Mouse (Mus musculus) midbrain, embryonic 14.5 days (tissue): ENCODE measurements at regions not wholly inside any gene's neighbourhood (a gene's known extent, or its start where the extent isn't known, plus 50 kb on each side); places are given as distances from the start of the nearest gene placed in this dataset.

ENCODE experiments used
- ATAC-seq: fragments of 200-750 bp; cut with Nextera tagmentation; 2 replicates; pipeline ENCODE4 v1.8.0; 2017; ENCODE audit warnings: moderate number of reproducible peaks, moderate library complexity; ENCODE audit not compliant: low FRiP score, low TSS enrichment
- DNase-seq: peaks from one replicate; pipeline ENCODE4 v3.0.0-alpha.2; 2015
- H3K27ac ChIP-seq: fragments of 300-500 bp; sonication (generic); replicated peaks from 2 replicates; pipeline ENCODE4 v1.5.1; 2014; ENCODE audit warnings: mild to moderate bottlenecking, low read depth, low read length, moderate library complexity
- H3K27me3 ChIP-seq: fragments of 300-500 bp; sonication (generic); 2 replicates; pipeline ENCODE4 v1.6.1; 2014; ENCODE audit warnings: low read length, control low read depth, mixed read lengths; ENCODE audit not compliant: control insufficient read depth, insufficient read depth
- H3K36me3 ChIP-seq: fragments of 300-500 bp; sonication (generic); 2 replicates; pipeline ENCODE4 v1.6.1; 2014; ENCODE audit warnings: low read length, control low read depth; ENCODE audit not compliant: control insufficient read depth, insufficient read depth
- H3K4me1 ChIP-seq: fragments of 300-500 bp; sonication (generic); 2 replicates; pipeline ENCODE4 v1.6.1; 2014; ENCODE audit warnings: mild to moderate bottlenecking, antibody characterized with exemption, low read length, control low read depth; ENCODE audit not compliant: control insufficient read depth, insufficient read depth
- H3K4me2 ChIP-seq: fragments of 300-500 bp; sonication (generic); 2 replicates; pipeline ENCODE4 v1.6.1; 2014; ENCODE audit warnings: mild to moderate bottlenecking, low read length, moderate library complexity
- H3K4me3 ChIP-seq: fragments of 300-500 bp; sonication (generic); replicated peaks from 2 replicates; pipeline ENCODE4 v1.5.1; 2014; ENCODE audit warnings: low read depth, low read length
- H3K9ac ChIP-seq: fragments of 300-500 bp; sonication (generic); replicated peaks from 2 replicates; pipeline ENCODE4 v1.6.1; 2014; ENCODE audit warnings: mild to moderate bottlenecking, low read length, moderate library complexity
- H3K9me3 ChIP-seq: fragments of 300-500 bp; sonication (generic); 2 replicates; pipeline ENCODE4 v1.6.1; 2016; ENCODE audit warnings: low read length, control low read depth, mixed read lengths; ENCODE audit not compliant: control insufficient read depth
- WGBS: fragments of 180-500 bp; shearing (Covaris S2); extraction: QIAGEN DNeasy Blood & Tissue Kit; methylation state at CpG from one replicate; pipeline ENCODE4 v1.1.7; 2014; 5-methylcytosine and 5-hydroxymethylcytosine counted together

- Histone ChIP-seq H3K27ac (no peak overlapping the region), H3K4me3 (no peak overlapping the region), H3K27me3 (no peaks in the 10 kb centered on the region), H3K9me3 (no peaks in the 10 kb centered on the region), H3K9ac (no peak overlapping the region), H3K4me2 (no peak overlapping the region), H3K36me3 (no peaks in the 10 kb centered on the region), H3K4me1 (no peaks in the 10 kb centered on the region)
- DNase-seq (no peak), ATAC-seq (no peak)
- 85% methylated on average over 6 of the region's 6 CpGs for WGBS
Measured at GRCm38 (mm10) chr3:103443247-103443646, 131.8 kb upstream of the Syt6 start.

GRCm38 (mm10) chr3:103445852-103446251 is 129.2 kb upstream of the Syt6 start:
- H3K36me3 ChIP-seq, result no peaks in the 10 kb centered on the region
- H3K4me2 ChIP-seq, result no peak overlapping the region
- H3K27ac ChIP-seq, result no peak overlapping the region
- no peak overlapping the region for H3K9ac ChIP-seq
- no peaks in the 10 kb centered on the region for H3K4me1 ChIP-seq
- H3K9me3 ChIP-seq, result no peaks in the 10 kb centered on the region
- no peaks in the 10 kb centered on the region for H3K27me3 ChIP-seq
- no peak for ATAC-seq
- no peak for DNase-seq
- H3K4me3 ChIP-seq, result no peak overlapping the region
- 91% methylated on average over 8 of the region's 8 CpGs for WGBS

GRCm38 (mm10) chr3:103449851-103450250 is 125.2 kb upstream of the Syt6 start:
- 48% methylated on average over 7 of the region's 7 CpGs for WGBS
- no peak overlapping the region for H3K4me2 ChIP-seq
- H3K4me3 ChIP-seq, result no peak overlapping the region
- no peak overlapping the region for H3K27ac ChIP-seq
- no peak overlapping the region for H3K9ac ChIP-seq
- no peaks in the 10 kb centered on the region for H3K27me3 ChIP-seq
- no peak for DNase-seq
- no peak for ATAC-seq
- no peaks in the 10 kb centered on the region for H3K4me1 ChIP-seq
- H3K9me3 ChIP-seq, result no peaks in the 10 kb centered on the region
- no peaks in the 10 kb centered on the region for H3K36me3 ChIP-seq

GRCm38 (mm10) chr3:103451971-103452370 is 123.1 kb upstream of the Syt6 start:
- ATAC-seq (no peak), DNase-seq (no peak)
- no peaks in the 10 kb centered on the region for H3K4me1 ChIP-seq
- H3K36me3 ChIP-seq, result no peaks in the 10 kb centered on the region
- no peaks in the 10 kb centered on the region for H3K9me3 ChIP-seq
- H3K27me3 ChIP-seq, result no peaks in the 10 kb centered on the region
- H3K9ac ChIP-seq, result no peak overlapping the region
- no peak overlapping the region for H3K4me2 ChIP-seq
- no peak overlapping the region for H3K27ac ChIP-seq
- H3K4me3 ChIP-seq, result no peak overlapping the region
- 78% methylated on average over 3 of the region's 3 CpGs for WGBS

GRCm38 (mm10) chr3:103463760-103464159 is 111.3 kb upstream of the Syt6 start:
- peaks cover 14% of the 10 kb centered on the region; the same call in 1 of the 2 replicates for H3K4me1 ChIP-seq
- no peak overlapping the region for H3K9ac ChIP-seq
- 27% methylated on average over 4 of the region's 4 CpGs for WGBS
- H3K36me3 ChIP-seq, result no peaks in the 10 kb centered on the region
- ATAC-seq, result no peak
- H3K27me3 ChIP-seq, result no peaks in the 10 kb centered on the region
- H3K27ac ChIP-seq, result no peak overlapping the region
- no peak overlapping the region for H3K4me3 ChIP-seq
- no peak for DNase-seq
- no peaks in the 10 kb centered on the region for H3K9me3 ChIP-seq
- H3K4me2 ChIP-seq, result no peak overlapping the region

GRCm38 (mm10) chr3:103464181-103464580 is 110.8 kb upstream of the Syt6 start:
- Histone ChIP-seq H3K4me3 (no peak overlapping the region), H3K27me3 (no peaks in the 10 kb centered on the region), H3K9ac (no peak overlapping the region), H3K27ac (no peak overlapping the region), H3K9me3 (no peaks in the 10 kb centered on the region), H3K36me3 (no peaks in the 10 kb centered on the region), H3K4me1 (peaks cover 14% of the 10 kb centered on the region; the same call in 1 of the 2 replicates), H3K4me2 (no peak overlapping the region)
- DNase-seq (no peak), ATAC-seq (no peak)
- WGBS, result 69% methylated on average over 5 of the region's 5 CpGs

- no peaks in the 10 kb centered on the region for H3K36me3 ChIP-seq
- H3K27me3 ChIP-seq, result no peaks in the 10 kb centered on the region
- no peak overlapping the region for H3K4me3 ChIP-seq
- no peak overlapping the region for H3K9ac ChIP-seq
- no peak for ATAC-seq
- no peak for DNase-seq
- peaks cover 14% of the 10 kb centered on the region; the same call in 1 of the 2 replicates for H3K4me1 ChIP-seq
- no peak overlapping the region for H3K27ac ChIP-seq
- H3K4me2 ChIP-seq, result no peak overlapping the region
- no peaks in the 10 kb centered on the region for H3K9me3 ChIP-seq
- 32% methylated on average over 4 of the region's 4 CpGs for WGBS
Measured at GRCm38 (mm10) chr3:103464729-103465128, 110.3 kb upstream of the Syt6 start.

GRCm38 (mm10) chr3:103465132-103465690 is 109.8 kb upstream of the Syt6 start:
- no peak overlapping the region for H3K9ac ChIP-seq
- WGBS, result 76% methylated on average over 7 of the region's 7 CpGs
- H3K4me1 ChIP-seq, result peaks cover 14% of the 10 kb centered on the region; the same call in 1 of the 2 replicates
- ATAC-seq (no peak), DNase-seq (no peak)
- H3K27me3 ChIP-seq, result no peaks in the 10 kb centered on the region
- H3K9me3 ChIP-seq, result no peaks in the 10 kb centered on the region
- H3K4me2 ChIP-seq, result no peak overlapping the region
- no peak overlapping the region for H3K4me3 ChIP-seq
- H3K27ac ChIP-seq, result no peak overlapping the region
- H3K36me3 ChIP-seq, result no peaks in the 10 kb centered on the region

GRCm38 (mm10) chr3:103465948-103466347 is 109.1 kb upstream of the Syt6 start:
- no peak overlapping the region for H3K4me3 ChIP-seq
- no peaks in the 10 kb centered on the region for H3K36me3 ChIP-seq
- WGBS, result 83% methylated on average over 2 of the region's 2 CpGs
- no peaks in the 10 kb centered on the region for H3K27me3 ChIP-seq
- ATAC-seq, result no peak
- no peak overlapping the region for H3K4me2 ChIP-seq
- peaks cover 14% of the 10 kb centered on the region; the same call in 1 of the 2 replicates for H3K4me1 ChIP-seq
- H3K9me3 ChIP-seq, result no peaks in the 10 kb centered on the region
- H3K27ac ChIP-seq, result no peak overlapping the region
- H3K9ac ChIP-seq, result no peak overlapping the region
- DNase-seq, result no peak
